In the genomic region with DNA sequence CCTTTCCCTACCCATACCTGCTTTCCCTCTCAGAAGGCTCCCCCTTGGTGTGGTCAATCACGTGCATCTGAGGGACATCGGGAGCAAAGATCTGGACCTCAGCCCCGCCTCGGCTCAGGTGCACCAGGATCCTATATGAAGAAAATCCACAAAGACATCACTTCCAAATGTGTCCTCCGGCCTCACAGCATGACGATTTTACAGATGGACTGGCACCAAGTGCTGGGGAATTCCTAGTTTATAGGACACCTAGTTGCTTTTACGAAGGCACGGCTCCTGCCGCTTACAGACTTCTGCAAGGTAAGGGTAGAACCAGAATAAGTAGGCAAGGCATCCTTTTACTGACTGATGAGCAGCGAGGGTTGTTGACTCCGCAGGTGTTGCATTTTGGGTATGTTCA, we compare ENCODE assay signal across 8 mouse cellular contexts. TPM values are rescaled to one million over a fixed set of nuclear protein-coding genes. Genes with fewer than 3 reads are reported as not detected.
DNase-seq lines count a peak whose midpoint lies in the region; ATAC-seq and TF ChIP-seq lines count a peak whose summit lies in the region.

No protein-coding gene starts in this region.

- intact Hi-C loops in left cerebral cortex, adult 2 months (cut with DNase I), result no loop called here
- intact Hi-C loops in left cerebral cortex, postnatal 14 days (cut with DNase I), result no loop called here

- H3K4me1 ChIP-seq in embryonic facial prominence, embryonic 13.5 days, result peaks cover 15% of the 10 kb centered on the region
- H3K4me1 ChIP-seq in hindbrain, postnatal 0 days (ENCODE audit: insufficient read depth, low read length), result peaks cover 13% of the 10 kb centered on the region
- peaks cover 6% of the 10 kb centered on the region; the same call in 1 of the 2 replicates for H3K4me1 ChIP-seq in midbrain, postnatal 0 days (ENCODE audit: insufficient read depth, low read length)

- H3K9ac ChIP-seq in embryonic facial prominence, embryonic 13.5 days, result peak overlapping the region; percentile 92
- H3K9ac ChIP-seq in hindbrain, postnatal 0 days (replicated peaks; ENCODE audit: low read length), result peak overlapping the region; percentile 86
- H3K9ac ChIP-seq in midbrain, postnatal 0 days (replicated peaks; ENCODE audit: low read length, poor library complexity, severe bottlenecking), result peak overlapping the region; percentile 78

- no peak for ATAC-seq in embryonic facial prominence, embryonic 13.5 days (ENCODE audit: insufficient number of reproducible peaks, insufficient read depth, low FRiP score, low TSS enrichment, low read depth)
- no peak for ATAC-seq in hindbrain, postnatal 0 days
- no peak for ATAC-seq in midbrain, postnatal 0 days (ENCODE audit: low FRiP score)

- H3K4me3 ChIP-seq in left cerebral cortex, adult 2 months, result peak overlapping the region; percentile 95
- peak overlapping the region; percentile 95 for H3K4me3 ChIP-seq in embryonic facial prominence, embryonic 13.5 days
- H3K4me3 ChIP-seq in hindbrain, postnatal 0 days (ENCODE audit: low read length), result peak overlapping the region; percentile 89
- H3K4me3 ChIP-seq in midbrain, postnatal 0 days (ENCODE audit: low read depth, low read length), result peak overlapping the region; percentile 62

- 82% methylated on average over 11 of the region's 11 CpGs for WGBS in embryonic facial prominence, embryonic 13.5 days
- WGBS in hindbrain, postnatal 0 days, result 87% methylated on average over 11 of the region's 11 CpGs
- 89% methylated on average over 11 of the region's 11 CpGs for WGBS in midbrain, postnatal 0 days

- TF ChIP-seq CTCF in left cerebral cortex, adult 2 months (IDR thresholded peaks at IDR 0.05), result no peak
- no peak for TF ChIP-seq CTCF in hindbrain, postnatal 0 days (IDR thresholded peaks at IDR 0.05; ENCODE audit: low read depth)
- no peak for TF ChIP-seq CTCF in midbrain, postnatal 0 days (IDR thresholded peaks at IDR 0.05)

- H3K36me3 ChIP-seq in embryonic facial prominence, embryonic 13.5 days, result peaks cover 71% of the 10 kb centered on the region
- H3K36me3 ChIP-seq in hindbrain, postnatal 0 days (ENCODE audit: insufficient read depth, low read length), result peaks cover 36% of the 10 kb centered on the region
- peaks cover 57% of the 10 kb centered on the region for H3K36me3 ChIP-seq in midbrain, postnatal 0 days (ENCODE audit: insufficient read depth, low read length)

- H3K27me3 ChIP-seq in embryonic facial prominence, embryonic 13.5 days, result no peaks in the 10 kb centered on the region
- H3K27me3 ChIP-seq in hindbrain, postnatal 0 days (ENCODE audit: insufficient read depth, low read length), result no peaks in the 10 kb centered on the region
- no peaks in the 10 kb centered on the region for H3K27me3 ChIP-seq in midbrain, postnatal 0 days (ENCODE audit: insufficient read depth, low read length)

- H3K27ac ChIP-seq in left cerebral cortex, adult 2 months, result no peak overlapping the region
- no peak overlapping the region for H3K27ac ChIP-seq in embryonic facial prominence, embryonic 13.5 days
- H3K27ac ChIP-seq in hindbrain, postnatal 0 days, result peak overlapping the region; percentile 82; the same call in 1 of the 2 replicates
- H3K27ac ChIP-seq in midbrain, postnatal 0 days (ENCODE audit: low read depth, low read length), result no peak overlapping the region; the same call in 1 of the 2 replicates

- peak overlapping the region; percentile 92 for H3K4me2 ChIP-seq in embryonic facial prominence, embryonic 13.5 days
- peak overlapping the region; percentile 88 for H3K4me2 ChIP-seq in hindbrain, postnatal 0 days (ENCODE audit: low read depth, low read length)
- H3K4me2 ChIP-seq in midbrain, postnatal 0 days (ENCODE audit: low read depth, low read length, poor library complexity, severe bottlenecking), result peak overlapping the region; percentile 88

- no peaks in the 10 kb centered on the region for H3K9me3 ChIP-seq in embryonic facial prominence, embryonic 13.5 days
- no peaks in the 10 kb centered on the region for H3K9me3 ChIP-seq in hindbrain, postnatal 0 days (ENCODE audit: low read length)
- H3K9me3 ChIP-seq in midbrain, postnatal 0 days (ENCODE audit: low read length), result no peaks in the 10 kb centered on the region

- no peak for DNase-seq in left cerebral cortex, adult 2 months (ENCODE audit: extremely low spot score in 1 of 2, low spot score in 2 of 2)
- DNase-seq in left cerebral cortex, postnatal 14 days (ENCODE audit: low spot score in 2 of 2), result no peak
- DNase-seq in hindbrain, postnatal 0 days (ENCODE audit: low spot score), result no peak
- DNase-seq in midbrain, postnatal 0 days (ENCODE audit: low spot score), result no peak
- DNase-seq in thymus, postnatal 14 days, result no peak
- DNase-seq in urinary bladder, postnatal 14 days (ENCODE audit: low spot score), result no peak
- DNase-seq in left cerebral cortex, adult 8-10 months (ENCODE audit: low spot score in 2 of 2), result no peak

RNA-seq across cellular contexts. Expression of a gene that starts 0.8 kb away (rescaled TPM):
- total RNA-seq in left cerebral cortex, adult 2 months (2021), result 100 to 1,000 TPM; 104 TPM
- 100 to 1,000 TPM; 109 to 115 TPM for total RNA-seq in left cerebral cortex, postnatal 14 days (2021)
- polyA plus RNA-seq in embryonic facial prominence, embryonic 13.5 days (2015; fragmentation: Nextera tagmentation; extraction: Ambion mirVana), result 35.3 and 38.9 TPM in 2 replicates
- 110 and 115 TPM in 2 replicates for total RNA-seq in hindbrain, postnatal 0 days (2014; rRNA removed)
- 31.5 and 32.2 TPM in 2 replicates for polyA plus RNA-seq in hindbrain, postnatal 0 days (2015; fragmentation: Nextera tagmentation; extraction: Ambion mirVana)
- total RNA-seq in midbrain, postnatal 0 days (2014; rRNA removed), result 80.0 and 119 TPM in 2 replicates
- 24.1 and 26.7 TPM in 2 replicates for polyA plus RNA-seq in midbrain, postnatal 0 days (2015; fragmentation: Nextera tagmentation; extraction: Ambion mirVana)
- 100 to 1,000 TPM; 105 to 120 (median 117) TPM for total RNA-seq in left cerebral cortex, adult 8-10 months (2022)

RNA-seq across cellular contexts. Expression of a gene that starts 16.2 kb away (rescaled TPM):
- total RNA-seq in left cerebral cortex, adult 2 months (2021), result 10 to 100 TPM; 19.6 to 19.7 TPM
- 10 to 100 TPM; 16.4 to 17.3 TPM for total RNA-seq in left cerebral cortex, postnatal 14 days (2021)
- 19.4 and 20.4 TPM in 2 replicates for polyA plus RNA-seq in embryonic facial prominence, embryonic 13.5 days (2015; fragmentation: Nextera tagmentation; extraction: Ambion mirVana)
- 18.5 and 22.4 TPM in 2 replicates for total RNA-seq in hindbrain, postnatal 0 days (2014; rRNA removed)
- polyA plus RNA-seq in hindbrain, postnatal 0 days (2015; fragmentation: Nextera tagmentation; extraction: Ambion mirVana), result 11.3 and 11.7 TPM in 2 replicates
- total RNA-seq in midbrain, postnatal 0 days (2014; rRNA removed), result 21.9 and 24.5 TPM in 2 replicates
- polyA plus RNA-seq in midbrain, postnatal 0 days (2015; fragmentation: Nextera tagmentation; extraction: Ambion mirVana), result 13.4 and 14.2 TPM in 2 replicates
- 10 to 100 TPM; 17.5 to 20.3 (median 19.2) TPM for total RNA-seq in left cerebral cortex, adult 8-10 months (2022)
